Mouse (Mus musculus) midbrain, embryonic 13.5 days (tissue): ENCODE results near the gene Pomgnt2. TPM values are rescaled to one million over a fixed set of nuclear protein-coding genes. Genes with fewer than 3 reads are reported as not detected.

Source experiments
- ATAC-seq: fragments of 200-750 bp; cut with Nextera tagmentation; 2 replicates; pipeline ENCODE4 v1.8.0; 2017; ENCODE audit warnings: mild to moderate bottlenecking, moderate TSS enrichment, moderate library complexity
- H3K27ac ChIP-seq: fragments of 300-500 bp; sonication (generic); 2 replicates; pipeline ENCODE4 v1.5.1; 2015; ENCODE audit warnings: inconsistent platforms, mild to moderate bottlenecking, moderate library complexity
- H3K27me3 ChIP-seq: fragments of 300-500 bp; sonication (generic); 2 replicates; pipeline ENCODE4 v1.6.1; 2015; ENCODE audit warnings: mild to moderate bottlenecking, inconsistent platforms
- H3K36me3 ChIP-seq: fragments of 300-500 bp; sonication (generic); 2 replicates; pipeline ENCODE4 v1.6.1; 2015; ENCODE audit warnings: mild to moderate bottlenecking, inconsistent platforms
- H3K4me1 ChIP-seq: fragments of 300-500 bp; sonication (generic); replicated peaks from 2 replicates; pipeline ENCODE4 v1.6.1; 2015; ENCODE audit warnings: inconsistent platforms
- H3K4me2 ChIP-seq: fragments of 300-500 bp; sonication (generic); replicated peaks from 2 replicates; pipeline ENCODE4 v1.6.1; 2015; ENCODE audit warnings: moderate library complexity, mild to moderate bottlenecking, inconsistent platforms
- H3K4me3 ChIP-seq: fragments of 300-500 bp; sonication (generic); replicated peaks from 2 replicates; pipeline ENCODE4 v1.5.1; 2015; ENCODE audit warnings: mild to moderate bottlenecking, inconsistent platforms
- H3K9ac ChIP-seq: fragments of 300-500 bp; sonication (generic); replicated peaks from 2 replicates; pipeline ENCODE4 v1.6.1; 2015; ENCODE audit warnings: mild to moderate bottlenecking, inconsistent platforms
- H3K9me3 ChIP-seq: fragments of 300-500 bp; sonication (generic); 2 replicates; pipeline ENCODE4 v1.6.1; 2016; ENCODE audit warnings: mild to moderate bottlenecking, inconsistent platforms
- WGBS: fragments of 180-500 bp; shearing (Covaris S2); methylation state at CpG from one replicate; pipeline ENCODE4 v1.1.7; 2015; 5-methylcytosine and 5-hydroxymethylcytosine counted together
- polyA plus RNA-seq: library from polyadenylated mRNA; unstranded; fragments of >200 nt; fragmentation: Nextera tagmentation; extraction: Ambion mirVana; gene quantifications from 2 replicates; pipeline ENCODE4 v1.2.1, GENCODE M21; 2015

Gene Pomgnt2
- polyA plus RNA-seq, 1 experiment from 2014 or later, result 23.2 TPM

GRCm38 (mm10) chr9:122010751-122011150 lies 13.8 kb upstream of the Pomgnt2 start:
- no peaks in the 10 kb centered on the region for H3K9me3 ChIP-seq
- no peak for ATAC-seq
- H3K27me3 ChIP-seq, result no peaks in the 10 kb centered on the region
- no peak overlapping the region for H3K4me3 ChIP-seq
- 95% methylated on average over 2 of the region's 2 CpGs for WGBS
- H3K9ac ChIP-seq, result no peak overlapping the region
- H3K4me1 ChIP-seq, result peaks cover 9% of the 10 kb centered on the region
- no peaks in the 10 kb centered on the region for H3K36me3 ChIP-seq
- no peak overlapping the region for H3K4me2 ChIP-seq
- H3K27ac ChIP-seq, result no peak overlapping the region

GRCm38 (mm10) chr9:122008876-122009275 lies 12.0 kb upstream of the Pomgnt2 start:
- H3K4me1 ChIP-seq, result peaks cover 9% of the 10 kb centered on the region
- ATAC-seq, result peak; percentile 60

GRCm38 (mm10) chr9:122006609-122007008 lies 9.7 kb upstream of the Pomgnt2 start:
- Histone ChIP-seq H3K27me3 (no peaks in the 10 kb centered on the region), H3K36me3 (no peaks in the 10 kb centered on the region), H3K9ac (no peak overlapping the region), H3K4me1 (peaks cover 9% of the 10 kb centered on the region), H3K27ac (no peak overlapping the region), H3K4me2 (no peak overlapping the region), H3K4me3 (no peak overlapping the region), H3K9me3 (no peaks in the 10 kb centered on the region)
- 10% methylated on average over 7 of the region's 7 CpGs for WGBS
- ATAC-seq, result no peak

More at GRCm38 (mm10) chr9:122008876-122009275, 12.0 kb upstream of the Pomgnt2 start:
- Histone ChIP-seq H3K4me2 (no peak overlapping the region), H3K36me3 (no peaks in the 10 kb centered on the region), H3K4me3 (no peak overlapping the region), H3K27ac (peak overlapping the region; percentile 56), H3K9ac (no peak overlapping the region), H3K9me3 (no peaks in the 10 kb centered on the region), H3K27me3 (no peaks in the 10 kb centered on the region)
- 32% methylated on average over 2 of the region's 2 CpGs for WGBS

GRCm38 (mm10) chr9:122006175-122006574 lies 9.3 kb upstream of the Pomgnt2 start:
- Histone ChIP-seq H3K4me3 (no peak overlapping the region), H3K27ac (no peak overlapping the region), H3K4me1 (peaks cover 9% of the 10 kb centered on the region), H3K9ac (no peak overlapping the region), H3K36me3 (no peaks in the 10 kb centered on the region), H3K27me3 (no peaks in the 10 kb centered on the region), H3K9me3 (no peaks in the 10 kb centered on the region), H3K4me2 (no peak overlapping the region)
- no peak for ATAC-seq
- 91% methylated on average over 2 of the region's 2 CpGs for WGBS

GRCm38 (mm10) chr9:121997978-121998377 lies 1.1 kb upstream of the Pomgnt2 start:
- H3K4me1 ChIP-seq, result peaks cover 24% of the 10 kb centered on the region
- no peaks in the 10 kb centered on the region for H3K27me3 ChIP-seq
- no peaks in the 10 kb centered on the region for H3K9me3 ChIP-seq
- no peak for ATAC-seq
- no peak overlapping the region for H3K4me2 ChIP-seq
- H3K4me3 ChIP-seq, result no peak overlapping the region
- WGBS, result 86% methylated on average over 4 of the region's 4 CpGs
- H3K27ac ChIP-seq, result no peak overlapping the region
- no peak overlapping the region for H3K9ac ChIP-seq
- H3K36me3 ChIP-seq, result no peaks in the 10 kb centered on the region

GRCm38 (mm10) chr9:121995508-121996131 lies 1.3 kb downstream of the Pomgnt2 start:
- peak; percentile 91 for ATAC-seq
- H3K36me3 ChIP-seq, result 0 out of 2 replicates have a peak, but pooled peaks cover 6% of the 10 kb centered on the region
- peaks cover 31% of the 10 kb centered on the region for H3K4me1 ChIP-seq
- H3K9ac ChIP-seq, result peak overlapping the region; percentile 89
- H3K4me2 ChIP-seq, result peak overlapping the region; percentile 81
- WGBS, result under 1% methylated on average over 53 of the region's 53 CpGs
- peak overlapping the region; percentile 90 for H3K4me3 ChIP-seq
- no peaks in the 10 kb centered on the region for H3K27me3 ChIP-seq
- no peaks in the 10 kb centered on the region for H3K9me3 ChIP-seq
- no peak overlapping the region for H3K27ac ChIP-seq

- Histone ChIP-seq H3K9ac (peak overlapping the region; percentile 89), H3K4me3 (peak overlapping the region; percentile 90), H3K9me3 (no peaks in the 10 kb centered on the region), H3K27ac (no peak overlapping the region), H3K4me2 (peak overlapping the region; percentile 81), H3K36me3 (peaks cover 6% of the 10 kb centered on the region; the same call in 1 of the 2 replicates), H3K27me3 (no peaks in the 10 kb centered on the region), H3K4me1 (peaks cover 33% of the 10 kb centered on the region)
- 15% methylated on average over 10 of the region's 10 CpGs for WGBS
- ATAC-seq, result peak; percentile 15
Observed at GRCm38 (mm10) chr9:121995077-121995476, 1.8 kb downstream of the Pomgnt2 start.

GRCm38 (mm10) chr9:121993047-121993446 lies 3.9 kb downstream of the Pomgnt2 start:
- Histone ChIP-seq H3K27ac (no peak overlapping the region), H3K36me3 (peaks cover 6% of the 10 kb centered on the region; the same call in 1 of the 2 replicates), H3K9me3 (no peaks in the 10 kb centered on the region), H3K4me3 (no peak overlapping the region), H3K4me2 (no peak overlapping the region), H3K9ac (no peak overlapping the region), H3K4me1 (peaks cover 41% of the 10 kb centered on the region), H3K27me3 (no peaks in the 10 kb centered on the region)
- 71% methylated on average over 3 of the region's 3 CpGs for WGBS
- no peak for ATAC-seq

- H3K27ac ChIP-seq, result no peak overlapping the region
- H3K4me3 ChIP-seq, result no peak overlapping the region
- ATAC-seq, result no peak
- H3K4me2 ChIP-seq, result no peak overlapping the region
- peaks cover 41% of the 10 kb centered on the region for H3K4me1 ChIP-seq
- no peak overlapping the region for H3K9ac ChIP-seq
- H3K36me3 ChIP-seq, result peaks cover 6% of the 10 kb centered on the region; the same call in 1 of the 2 replicates
- 68% methylated on average over 5 of the region's 5 CpGs for WGBS
- no peaks in the 10 kb centered on the region for H3K27me3 ChIP-seq
- H3K9me3 ChIP-seq, result no peaks in the 10 kb centered on the region
Observed at GRCm38 (mm10) chr9:121991041-121991440, 5.9 kb downstream of the Pomgnt2 start.

- WGBS, result 24% methylated on average over 5 of the region's 5 CpGs
- no peak overlapping the region for H3K9ac ChIP-seq
- no peaks in the 10 kb centered on the region for H3K9me3 ChIP-seq
Observed at GRCm38 (mm10) chr9:121989536-121989935, 7.4 kb downstream of the Pomgnt2 start.

GRCm38 (mm10) chr9:121988910-121989309 lies 8.0 kb downstream of the Pomgnt2 start:
- Histone ChIP-seq H3K36me3 (peaks cover 6% of the 10 kb centered on the region; the same call in 1 of the 2 replicates), H3K9me3 (no peaks in the 10 kb centered on the region), H3K27ac (no peak overlapping the region), H3K4me2 (no peak overlapping the region), H3K27me3 (no peaks in the 10 kb centered on the region), H3K4me1 (peaks cover 31% of the 10 kb centered on the region), H3K9ac (no peak overlapping the region), H3K4me3 (no peak overlapping the region)
- ATAC-seq, result no peak
- 79% methylated on average over 3 of the region's 3 CpGs for WGBS

More at GRCm38 (mm10) chr9:121989536-121989935, 7.4 kb downstream of the Pomgnt2 start:
- Histone ChIP-seq H3K4me1 (peaks cover 37% of the 10 kb centered on the region), H3K4me3 (no peak overlapping the region), H3K36me3 (peaks cover 6% of the 10 kb centered on the region; the same call in 1 of the 2 replicates), H3K27me3 (no peaks in the 10 kb centered on the region), H3K27ac (no peak overlapping the region), H3K4me2 (no peak overlapping the region)
- no peak for ATAC-seq

GRCm38 (mm10) chr9:121984465-121985461 lies 12.1 kb downstream of the Pomgnt2 start:
- Histone ChIP-seq H3K27me3 (no peaks in the 10 kb centered on the region), H3K4me3 (no peak overlapping the region), H3K36me3 (peaks cover 17% of the 10 kb centered on the region), H3K9me3 (no peaks in the 10 kb centered on the region), H3K4me1 (peaks cover 9% of the 10 kb centered on the region; the same call in 1 of the 2 replicates), H3K4me2 (no peak overlapping the region), H3K27ac (no peak overlapping the region), H3K9ac (0 out of 2 replicates have a peak overlapping the region, but pooled peaks have one; percentile 2)
- WGBS, result 73% methylated on average over 15 of the region's 15 CpGs
- peak; percentile 67; the same call in 1 of the 2 replicates for ATAC-seq
